Mouse (Mus musculus) midbrain, embryonic 14.5 days (tissue): ENCODE results near the gene A930002H24Rik. TPM values are rescaled to one million over a fixed set of nuclear protein-coding genes. Genes with fewer than 3 reads are reported as not detected.

Source experiments
- ATAC-seq: fragments of 200-750 bp; cut with Nextera tagmentation; 2 replicates; pipeline ENCODE4 v1.8.0; 2017; ENCODE audit warnings: moderate number of reproducible peaks, moderate library complexity; ENCODE audit not compliant: low FRiP score, low TSS enrichment
- DNase-seq: peaks from one replicate; pipeline ENCODE4 v3.0.0-alpha.2; 2015
- H3K27ac ChIP-seq: fragments of 300-500 bp; sonication (generic); replicated peaks from 2 replicates; pipeline ENCODE4 v1.5.1; 2014; ENCODE audit warnings: mild to moderate bottlenecking, low read depth, low read length, moderate library complexity
- H3K27me3 ChIP-seq: fragments of 300-500 bp; sonication (generic); 2 replicates; pipeline ENCODE4 v1.6.1; 2014; ENCODE audit warnings: low read length, control low read depth, mixed read lengths; ENCODE audit not compliant: control insufficient read depth, insufficient read depth
- H3K36me3 ChIP-seq: fragments of 300-500 bp; sonication (generic); 2 replicates; pipeline ENCODE4 v1.6.1; 2014; ENCODE audit warnings: low read length, control low read depth; ENCODE audit not compliant: control insufficient read depth, insufficient read depth
- H3K4me1 ChIP-seq: fragments of 300-500 bp; sonication (generic); 2 replicates; pipeline ENCODE4 v1.6.1; 2014; ENCODE audit warnings: mild to moderate bottlenecking, antibody characterized with exemption, low read length, control low read depth; ENCODE audit not compliant: control insufficient read depth, insufficient read depth
- H3K4me2 ChIP-seq: fragments of 300-500 bp; sonication (generic); 2 replicates; pipeline ENCODE4 v1.6.1; 2014; ENCODE audit warnings: mild to moderate bottlenecking, low read length, moderate library complexity
- H3K4me3 ChIP-seq: fragments of 300-500 bp; sonication (generic); replicated peaks from 2 replicates; pipeline ENCODE4 v1.5.1; 2014; ENCODE audit warnings: low read depth, low read length
- H3K9ac ChIP-seq: fragments of 300-500 bp; sonication (generic); replicated peaks from 2 replicates; pipeline ENCODE4 v1.6.1; 2014; ENCODE audit warnings: mild to moderate bottlenecking, low read length, moderate library complexity
- H3K9me3 ChIP-seq: fragments of 300-500 bp; sonication (generic); 2 replicates; pipeline ENCODE4 v1.6.1; 2016; ENCODE audit warnings: low read length, control low read depth, mixed read lengths; ENCODE audit not compliant: control insufficient read depth
- WGBS: fragments of 180-500 bp; shearing (Covaris S2); extraction: QIAGEN DNeasy Blood & Tissue Kit; methylation state at CpG from one replicate; pipeline ENCODE4 v1.1.7; 2014; 5-methylcytosine and 5-hydroxymethylcytosine counted together
- polyA plus RNA-seq: library from polyadenylated mRNA; unstranded; fragments of >200 nt; fragmentation: Nextera tagmentation; extraction: Ambion mirVana; gene quantifications from 2 replicates; pipeline ENCODE4 v1.2.1, GENCODE M21; 2014

A930002H24Rik gene
- polyA plus RNA-seq, 1 experiment from 2014 or later = 2.3 TPM

GRCm38 (mm10) chr17:63826196-63826595 is 37.4 kb downstream of the A930002H24Rik start:
- no peak overlapping the region for H3K9ac ChIP-seq
- no peak overlapping the region for H3K27ac ChIP-seq
- H3K9me3 ChIP-seq = no peaks in the 10 kb centered on the region
- H3K27me3 ChIP-seq = no peaks in the 10 kb centered on the region
- ATAC-seq = no peak
- no peaks in the 10 kb centered on the region for H3K36me3 ChIP-seq
- 87% methylated on average over 8 of the region's 8 CpGs for WGBS
- no peaks in the 10 kb centered on the region for H3K4me1 ChIP-seq
- DNase-seq = no peak
- H3K4me3 ChIP-seq = no peak overlapping the region
- H3K4me2 ChIP-seq = no peak overlapping the region

DNA sequence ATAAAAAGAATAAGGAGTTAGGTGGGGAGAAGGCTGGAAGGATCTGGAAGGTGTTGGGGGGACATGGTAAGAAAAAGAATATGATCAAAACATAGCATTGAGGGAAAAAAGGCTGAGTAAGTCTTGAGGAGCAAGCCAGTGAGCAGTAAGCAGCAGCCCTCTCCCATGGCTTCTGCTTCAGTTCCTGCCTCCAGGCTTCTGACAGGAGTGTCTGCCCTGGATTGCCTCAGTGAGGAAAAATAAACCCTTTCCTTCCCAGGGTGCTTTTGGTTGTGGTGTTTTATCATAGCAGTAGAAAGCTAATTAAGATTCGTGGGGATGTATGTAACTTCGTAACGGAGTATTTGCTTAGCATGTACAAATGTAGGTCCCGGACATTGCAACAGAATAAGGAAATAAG is 39.5 kb downstream of the A930002H24Rik start:
- no peak overlapping the region for H3K4me3 ChIP-seq
- no peaks in the 10 kb centered on the region for H3K4me1 ChIP-seq
- no peak overlapping the region for H3K27ac ChIP-seq
- no peaks in the 10 kb centered on the region for H3K27me3 ChIP-seq
- no peaks in the 10 kb centered on the region for H3K9me3 ChIP-seq
- H3K9ac ChIP-seq = no peak overlapping the region
- 91% methylated on average over 4 of the region's 4 CpGs for WGBS
- no peak for ATAC-seq
- no peak overlapping the region for H3K4me2 ChIP-seq
- no peak for DNase-seq
- H3K36me3 ChIP-seq = no peaks in the 10 kb centered on the region

DNA sequence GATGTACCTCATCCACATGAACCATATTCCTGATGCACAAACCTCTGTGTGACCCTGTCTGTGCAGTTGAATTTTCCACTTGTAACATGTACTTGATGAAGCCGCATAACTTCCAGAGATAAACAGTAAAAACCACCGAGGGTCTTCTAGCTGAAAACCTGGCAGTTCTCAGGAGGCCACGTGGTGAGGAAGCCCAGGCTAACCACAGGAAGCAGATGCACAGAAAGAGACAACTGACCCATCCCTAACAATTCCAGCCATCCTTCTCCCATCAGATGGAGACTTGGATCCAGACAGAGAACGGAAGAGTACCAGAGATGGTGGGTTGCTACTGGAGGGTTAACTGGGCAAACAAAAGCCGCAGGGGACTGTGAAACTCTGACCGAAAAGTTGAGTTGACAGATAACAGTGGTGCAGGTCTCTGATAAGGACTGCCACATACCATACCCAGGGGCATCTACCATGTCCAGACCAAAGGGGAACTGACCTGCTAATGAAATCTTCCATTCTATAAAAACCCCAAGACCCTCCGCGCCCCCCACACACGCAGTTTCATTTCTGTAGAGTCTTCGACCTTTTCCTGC is 45.1 kb downstream of the A930002H24Rik start:
- Histone ChIP-seq H3K27me3 (no peaks in the 10 kb centered on the region), H3K36me3 (no peaks in the 10 kb centered on the region), H3K4me2 (no peak overlapping the region), H3K9ac (no peak overlapping the region), H3K9me3 (no peaks in the 10 kb centered on the region), H3K27ac (no peak overlapping the region), H3K4me3 (no peak overlapping the region), H3K4me1 (no peaks in the 10 kb centered on the region)
- WGBS = 93% methylated on average over 10 of the region's 10 CpGs
- no peak for ATAC-seq
- no peak for DNase-seq

GRCm38 (mm10) chr17:63813552-63813951 is 50.0 kb downstream of the A930002H24Rik start:
- Histone ChIP-seq H3K36me3 (no peaks in the 10 kb centered on the region), H3K27ac (no peak overlapping the region), H3K4me1 (peaks cover 8% of the 10 kb centered on the region; the same call in 1 of the 2 replicates), H3K9ac (no peak overlapping the region), H3K4me3 (no peak overlapping the region), H3K9me3 (no peaks in the 10 kb centered on the region), H3K4me2 (no peak overlapping the region), H3K27me3 (no peaks in the 10 kb centered on the region)
- ATAC-seq (no peak), DNase-seq (no peak)
- 84% methylated on average over 6 of the region's 6 CpGs for WGBS

Other genes with a start within 250 kb of the A930002H24Rik start
- 31.0 and 39.5 TPM in 2 replicates for gene Fer, start 729 bp downstream of the A930002H24Rik start, polyA plus RNA-seq